In the genomic region with DNA sequence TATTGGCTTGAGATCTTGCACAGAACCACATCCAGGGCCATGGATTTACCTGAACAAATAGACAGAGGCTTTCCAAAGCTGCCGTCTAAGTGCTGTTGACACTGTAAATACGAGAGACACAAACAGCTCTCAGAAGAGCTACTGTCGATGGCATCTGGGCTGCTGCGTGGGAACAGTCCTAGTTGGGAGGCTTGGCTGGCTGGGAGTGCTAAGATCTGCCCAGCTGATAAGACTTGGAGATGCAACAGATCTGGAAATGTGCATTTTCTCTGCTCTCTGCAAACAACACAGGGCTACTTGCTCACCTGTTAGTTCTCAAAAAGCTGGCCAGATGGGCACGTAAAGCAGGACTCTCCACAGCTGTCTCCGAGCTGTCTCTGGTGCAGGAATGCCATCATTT, we compare ENCODE assay signal across 35 mouse cellular contexts.
"Had no signal": no experiment of that assay in that cellular context is flagged by ENCODE, and none has a peak within 500 bp of the region (broad histone marks: within the 10 kb centered on the region; RNA-seq: fewer than 3 reads in every experiment).

No protein-coding gene starts in this region.

- DNase-seq: heart, adult 2 months; heart, postnatal 10 days; heart, postnatal 14 days; heart, postnatal 36 days; heart, postnatal 4 days; kidney, adult 11 months; kidney, adult 18-20 months; kidney, adult 2 months; kidney, adult 8-10 months; kidney, adult 9 months; kidney, postnatal 10 days; kidney, postnatal 14 days; kidney, postnatal 25 days; kidney, postnatal 36 days; kidney, postnatal 4 days; layer of hippocampus, adult 9-11 months had no signal

- H3K36me3 ChIP-seq: heart, embryonic 10.5 days; heart, embryonic 12.5 days; heart, embryonic 13.5 days; heart, embryonic 15.5 days; hindbrain, embryonic 10.5 days; hindbrain, embryonic 12.5 days; hindbrain, embryonic 13.5 days; hindbrain, embryonic 15.5 days; intestine, embryonic 15.5 days; kidney, embryonic 15.5 days had no signal

- H3K9ac ChIP-seq: heart, embryonic 12.5 days; heart, embryonic 13.5 days; heart, embryonic 15.5 days; hindbrain, embryonic 12.5 days; hindbrain, embryonic 13.5 days; hindbrain, embryonic 14.5 days; hindbrain, embryonic 15.5 days; intestine, embryonic 15.5 days; kidney, embryonic 15.5 days had no signal

- ATAC-seq: hindbrain, embryonic 16.5 days; hindbrain, postnatal 0 days; inflammation-experienced regulatory T-cells, adult 6 months; intestine, embryonic 15.5 days; intestine, embryonic 16.5 days; intestine, postnatal 0 days had no signal

- H3K4me3 ChIP-seq: heart, adult 2 months; heart, embryonic 10.5 days; heart, embryonic 12.5 days; heart, embryonic 13.5 days; heart, embryonic 15.5 days; hindbrain, embryonic 10.5 days; hindbrain, embryonic 12.5 days; hindbrain, embryonic 13.5 days; hindbrain, embryonic 15.5 days; intestine, embryonic 15.5 days; kidney, embryonic 15.5 days; layer of hippocampus, adult 2 months had no signal

- H3K4me1 ChIP-seq: heart, embryonic 10.5 days; heart, embryonic 12.5 days; heart, embryonic 13.5 days; heart, embryonic 15.5 days; hindbrain, embryonic 10.5 days; hindbrain, embryonic 12.5 days; hindbrain, embryonic 13.5 days; hindbrain, embryonic 15.5 days; intestine, embryonic 15.5 days; kidney, embryonic 15.5 days had no signal

- H3K9me3 ChIP-seq: heart, embryonic 10.5 days; heart, embryonic 15.5 days; hindbrain, embryonic 10.5 days; hindbrain, embryonic 12.5 days; hindbrain, embryonic 13.5 days; intestine, embryonic 15.5 days; kidney, embryonic 15.5 days had no signal

- H3K27ac ChIP-seq: heart, adult 2 months; heart, embryonic 10.5 days; heart, embryonic 13.5 days; heart, embryonic 15.5 days; hindbrain, embryonic 10.5 days; hindbrain, embryonic 12.5 days; hindbrain, embryonic 13.5 days; hindbrain, embryonic 14.5 days; hindbrain, embryonic 15.5 days; hindbrain, postnatal 0 days; intestine, embryonic 15.5 days; kidney, embryonic 15.5 days; kidney, postnatal 0 days; layer of hippocampus, adult 2 months had no signal

- H3K4me2 ChIP-seq: heart, embryonic 11.5 days; heart, embryonic 12.5 days; heart, embryonic 13.5 days; heart, embryonic 15.5 days; hindbrain, embryonic 12.5 days; hindbrain, embryonic 13.5 days; hindbrain, embryonic 14.5 days; hindbrain, embryonic 15.5 days; intestine, embryonic 15.5 days; kidney, embryonic 15.5 days had no signal

- H3K27me3 ChIP-seq: heart, embryonic 12.5 days; heart, embryonic 13.5 days; heart, embryonic 15.5 days; hindbrain, embryonic 12.5 days; hindbrain, embryonic 13.5 days; hindbrain, embryonic 15.5 days; intestine, embryonic 15.5 days; kidney, embryonic 15.5 days had no signal
